Comparison of ENCODE assay signal across 27 mouse cellular contexts in the genomic region with DNA sequence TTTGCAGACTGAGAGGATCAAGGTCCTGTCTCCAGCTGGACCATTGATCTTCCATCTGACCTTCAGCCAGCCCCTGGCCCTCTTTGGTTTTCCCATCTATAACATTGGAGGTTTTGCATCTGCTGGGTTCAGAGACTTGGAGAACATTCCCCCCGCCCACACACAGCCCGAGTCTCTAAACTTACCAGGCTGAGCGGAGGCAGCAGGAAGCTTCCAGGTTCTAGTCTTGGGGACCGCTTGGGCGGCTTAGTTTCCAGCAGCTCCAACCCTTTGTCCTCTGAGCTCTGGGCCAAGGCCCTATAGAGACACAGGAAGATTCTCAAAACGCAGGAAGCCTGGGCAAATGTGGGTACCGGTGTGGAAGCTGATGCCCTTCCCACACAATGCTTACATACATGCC. TPM values are rescaled to one million over a fixed set of nuclear protein-coding genes. Genes with fewer than 3 reads are reported as not detected.
"Had no signal": no experiment of that assay in that cellular context is flagged by ENCODE, and none has a peak within 500 bp of the region (broad histone marks: within the 10 kb centered on the region; RNA-seq: fewer than 3 reads in every experiment).

No protein-coding gene starts in this region.

- DNase-seq: gastrocnemius, adult 2 months; gastrocnemius, postnatal 10 days; gastrocnemius, postnatal 25 days; heart, adult 18-20 months; heart, postnatal 10 days; heart, postnatal 4 days; kidney, adult 18-20 months; kidney, adult 8-10 months; kidney, postnatal 10 days; kidney, postnatal 25 days; kidney, postnatal 4 days; liver; liver, embryonic 13.5 days had no signal

- ATAC-seq: inflammation-experienced regulatory T-cells, adult 6 months; intestine, embryonic 15.5 days; intestine, postnatal 0 days had no signal

- H3K4me3 ChIP-seq: gastrocnemius, adult 2 months; heart, embryonic 10.5 days; heart, embryonic 12.5 days; hindbrain, embryonic 10.5 days; hindbrain, embryonic 12.5 days; intestine, embryonic 15.5 days; layer of hippocampus, adult 2 months; limb, embryonic 10.5 days; limb, embryonic 12.5 days; liver, embryonic 13.5 days; liver, embryonic 15.5 days had no signal

- H3K27me3 ChIP-seq: heart, embryonic 12.5 days; hindbrain, embryonic 12.5 days; intestine, embryonic 15.5 days; limb, embryonic 12.5 days; liver, embryonic 13.5 days; liver, embryonic 15.5 days had no signal

- H3K27ac ChIP-seq: gastrocnemius, adult 2 months; heart, embryonic 10.5 days; hindbrain, embryonic 12.5 days; hindbrain, embryonic 14.5 days; intestine, embryonic 15.5 days; layer of hippocampus, adult 2 months; limb, embryonic 10.5 days; limb, embryonic 12.5 days; liver, embryonic 13.5 days; liver, embryonic 15.5 days had no signal

- H3K4me1 ChIP-seq: hindbrain, embryonic 12.5 days; intestine, embryonic 15.5 days; limb, embryonic 12.5 days; liver, embryonic 13.5 days; liver, embryonic 15.5 days had no signal

- H3K9me3 ChIP-seq: heart, embryonic 10.5 days; hindbrain, embryonic 10.5 days; hindbrain, embryonic 12.5 days; intestine, embryonic 15.5 days; limb, embryonic 10.5 days; limb, embryonic 12.5 days; liver, embryonic 13.5 days; liver, embryonic 15.5 days had no signal

RNA-seq across cellular contexts. Expression of gene Gm42372, which starts 56.5 kb away (rescaled TPM):
- total RNA-seq: gastrocnemius, adult 2 months; gastrocnemius, postnatal 25 days; heart, adult 8-10 months; heart, postnatal 25 days had no signal
